Mouse (Mus musculus): ENCODE data around the gene Tnfrsf9. TPM values are rescaled to one million over a fixed set of nuclear protein-coding genes. Genes with fewer than 3 reads are reported as not detected.

Tnfrsf9 gene
- polyA plus RNA-seq, 1 experiment from 2014 or later: 0.13 TPM

- peak; percentile 44; the same call in 1 of the 2 replicates for ATAC-seq (replicated peaks; ENCODE audit: low FRiP score, low read depth)
- Histone ChIP-seq H3K4me1 (replicated peaks; ENCODE audit: insufficient read depth, low read length) (peaks cover 8% of the 10 kb centered on the region; the same call in 1 of the 2 replicates), H3K9me3 (replicated peaks; ENCODE audit: low read length) (no peaks in the 10 kb centered on the region), H3K27me3 (ENCODE audit: insufficient read depth, low read length) (no peaks in the 10 kb centered on the region), H3K27ac (0 out of 2 replicates have a peak overlapping the region, but pooled peaks have one; percentile 27), H3K9ac (ENCODE audit: low read depth, low read length) (no peak overlapping the region), H3K36me3 (ENCODE audit: insufficient read depth, low read length) (no peaks in the 10 kb centered on the region), H3K4me2 (ENCODE audit: low read length) (peak overlapping the region; percentile 31), H3K4me3 (replicated peaks; ENCODE audit: low read depth, low read length) (no peak overlapping the region)
- 31% methylated on average over 20 of the region's 20 CpGs for WGBS
- 0 out of 2 replicates have a peak, but pooled peaks have one; percentile 5 for TF ChIP-seq CTCF (IDR thresholded peaks at IDR 0.05; ENCODE audit: low read depth)
- peak; percentile 24 for DNase-seq (ENCODE audit: low spot score)
Observed at GRCm38 (mm10) chr4:150889273-150889954, 24.9 kb upstream of the Tnfrsf9 start.

- Histone ChIP-seq H3K36me3 (ENCODE audit: insufficient read depth, low read length) (no peaks in the 10 kb centered on the region), H3K9me3 (replicated peaks; ENCODE audit: low read length) (no peaks in the 10 kb centered on the region), H3K9ac (ENCODE audit: low read depth, low read length) (no peak overlapping the region), H3K4me2 (ENCODE audit: low read length) (peak overlapping the region; percentile 31), H3K27me3 (ENCODE audit: insufficient read depth, low read length) (no peaks in the 10 kb centered on the region), H3K4me3 (replicated peaks; ENCODE audit: low read depth, low read length) (no peak overlapping the region), H3K27ac (0 out of 2 replicates have a peak overlapping the region, but pooled peaks have one; percentile 27), H3K4me1 (replicated peaks; ENCODE audit: insufficient read depth, low read length) (peaks cover 8% of the 10 kb centered on the region; the same call in 1 of the 2 replicates)
- ATAC-seq (replicated peaks; ENCODE audit: low FRiP score, low read depth): no peak
- TF ChIP-seq CTCF (IDR thresholded peaks at IDR 0.05; ENCODE audit: low read depth): no peak
- 23% methylated on average over 13 of the region's 13 CpGs for WGBS
- peak; percentile 45 for DNase-seq (ENCODE audit: low spot score)
Observed at GRCm38 (mm10) chr4:150889955-150890315, 24.4 kb upstream of the Tnfrsf9 start.

- no peak overlapping the region for H3K4me3 ChIP-seq (replicated peaks; ENCODE audit: low read depth, low read length)
- H3K27ac ChIP-seq: no peak overlapping the region
- H3K4me1 ChIP-seq (replicated peaks; ENCODE audit: insufficient read depth, low read length): peaks cover 8% of the 10 kb centered on the region; the same call in 1 of the 2 replicates
- H3K9me3 ChIP-seq (replicated peaks; ENCODE audit: low read length): no peaks in the 10 kb centered on the region
- no peak overlapping the region for H3K4me2 ChIP-seq (ENCODE audit: low read length)
- TF ChIP-seq CTCF (IDR thresholded peaks at IDR 0.05; ENCODE audit: low read depth): no peak
- ATAC-seq (replicated peaks; ENCODE audit: low FRiP score, low read depth) (no peak), DNase-seq (ENCODE audit: low spot score) (no peak)
- peaks cover under 1% of the 10 kb centered on the region; the same call in 1 of the 2 replicates for H3K36me3 ChIP-seq (ENCODE audit: insufficient read depth, low read length)
- H3K27me3 ChIP-seq (ENCODE audit: insufficient read depth, low read length): no peaks in the 10 kb centered on the region
- whole genome bisulfite sequencing: 61% methylated on average over 5 of the region's 5 CpGs
- no peak overlapping the region for H3K9ac ChIP-seq (ENCODE audit: low read depth, low read length)
Observed at GRCm38 (mm10) chr4:150891308-150891707, 23.1 kb upstream of the Tnfrsf9 start.

- WGBS: 52% methylated on average over 8 of the region's 8 CpGs
- Histone ChIP-seq H3K4me3 (replicated peaks; ENCODE audit: low read depth, low read length) (no peak overlapping the region), H3K9ac (ENCODE audit: low read depth, low read length) (no peak overlapping the region), H3K27ac (no peak overlapping the region), H3K27me3 (ENCODE audit: insufficient read depth, low read length) (no peaks in the 10 kb centered on the region), H3K4me1 (replicated peaks; ENCODE audit: insufficient read depth, low read length) (no peaks in the 10 kb centered on the region; the same call in 1 of the 2 replicates), H3K4me2 (ENCODE audit: low read length) (no peak overlapping the region), H3K9me3 (replicated peaks; ENCODE audit: low read length) (no peaks in the 10 kb centered on the region), H3K36me3 (ENCODE audit: insufficient read depth, low read length) (peaks cover 23% of the 10 kb centered on the region)
- no peak for TF ChIP-seq CTCF (IDR thresholded peaks at IDR 0.05; ENCODE audit: low read depth)
- ATAC-seq (replicated peaks; ENCODE audit: low FRiP score, low read depth) (0 out of 2 replicates have a peak, but pooled peaks have one; percentile 9), DNase-seq (ENCODE audit: low spot score) (no peak)
Observed at GRCm38 (mm10) chr4:150894718-150895501, 19.5 kb upstream of the Tnfrsf9 start.

- no peak for TF ChIP-seq CTCF (IDR thresholded peaks at IDR 0.05; ENCODE audit: low read depth)
- H3K9ac ChIP-seq (ENCODE audit: low read depth, low read length): no peak overlapping the region
- ATAC-seq (replicated peaks; ENCODE audit: low FRiP score, low read depth) (no peak), DNase-seq (ENCODE audit: low spot score) (no peak)
- H3K36me3 ChIP-seq (ENCODE audit: insufficient read depth, low read length): peaks cover 35% of the 10 kb centered on the region
- no peak overlapping the region for H3K4me2 ChIP-seq (ENCODE audit: low read length)
- no peak overlapping the region for H3K4me3 ChIP-seq (replicated peaks; ENCODE audit: low read depth, low read length)
- 93% methylated on average over 26 of the region's 26 CpGs for WGBS
- no peak overlapping the region for H3K27ac ChIP-seq
- no peaks in the 10 kb centered on the region; the same call in 1 of the 2 replicates for H3K4me1 ChIP-seq (replicated peaks; ENCODE audit: insufficient read depth, low read length)
- H3K27me3 ChIP-seq (ENCODE audit: insufficient read depth, low read length): no peaks in the 10 kb centered on the region
- H3K9me3 ChIP-seq (replicated peaks; ENCODE audit: low read length): no peaks in the 10 kb centered on the region
Observed at GRCm38 (mm10) chr4:150896896-150897624, 17.3 kb upstream of the Tnfrsf9 start.

Measured in kidney, postnatal 0 days (tissue).